Mouse (Mus musculus): ENCODE measurements around the gene Usp25.

Usp25 gene

GRCm38 (mm10) chr16:77140651-77141050, 127.1 kb downstream of the Usp25 start:
- DNase-seq (ENCODE audit: low spot score in 2 of 2) = no peak

- no peak for DNase-seq (ENCODE audit: low spot score in 2 of 2)
These were observed 133.3 kb downstream of the Usp25 start for GRCm38 (mm10) chr16:77146801-77147200.

- DNase-seq (ENCODE audit: low spot score in 2 of 2) = no peak
These were observed 136.8 kb downstream of the Usp25 start for GRCm38 (mm10) chr16:77150338-77150737.

- no peak for DNase-seq (ENCODE audit: low spot score in 2 of 2)
These were observed 137.4 kb downstream of the Usp25 start for GRCm38 (mm10) chr16:77150884-77151283.

GRCm38 (mm10) chr16:77152288-77152687, 138.8 kb downstream of the Usp25 start:
- DNase-seq (ENCODE audit: low spot score in 2 of 2) = no peak

GRCm38 (mm10) chr16:77153216-77153715, 139.8 kb downstream of the Usp25 start:
- DNase-seq (ENCODE audit: low spot score in 2 of 2) = no peak

GRCm38 (mm10) chr16:77153815-77154214, 140.3 kb downstream of the Usp25 start:
- DNase-seq (ENCODE audit: low spot score in 2 of 2) = no peak

- DNase-seq (ENCODE audit: low spot score in 2 of 2) = no peak
These were observed 141.3 kb downstream of the Usp25 start for GRCm38 (mm10) chr16:77154831-77155230.
